Mouse (Mus musculus): ENCODE results near the gene Emg1.

- no peak for TF ChIP-seq POLR2A (IDR thresholded peaks at IDR 0.05; ENCODE audit: borderline replicate concordance, extremely low read depth, low read depth, low read length)
- no peak for TF ChIP-seq CTCF (IDR thresholded peaks at IDR 0.05; ENCODE audit: insufficient read depth, low read length)
These were observed 23.7 kb downstream of the Emg1 start for GRCm38 (mm10) chr6:124688151-124688758.
